Mouse (Mus musculus): ENCODE measurements around the gene Fzr1. TPM values are rescaled to one million over a fixed set of nuclear protein-coding genes. Genes with fewer than 3 reads are reported as not detected.

Fzr1 gene
- polyA plus RNA-seq, 1 experiment from 2014 or later, result 70.0 TPM

DNA sequence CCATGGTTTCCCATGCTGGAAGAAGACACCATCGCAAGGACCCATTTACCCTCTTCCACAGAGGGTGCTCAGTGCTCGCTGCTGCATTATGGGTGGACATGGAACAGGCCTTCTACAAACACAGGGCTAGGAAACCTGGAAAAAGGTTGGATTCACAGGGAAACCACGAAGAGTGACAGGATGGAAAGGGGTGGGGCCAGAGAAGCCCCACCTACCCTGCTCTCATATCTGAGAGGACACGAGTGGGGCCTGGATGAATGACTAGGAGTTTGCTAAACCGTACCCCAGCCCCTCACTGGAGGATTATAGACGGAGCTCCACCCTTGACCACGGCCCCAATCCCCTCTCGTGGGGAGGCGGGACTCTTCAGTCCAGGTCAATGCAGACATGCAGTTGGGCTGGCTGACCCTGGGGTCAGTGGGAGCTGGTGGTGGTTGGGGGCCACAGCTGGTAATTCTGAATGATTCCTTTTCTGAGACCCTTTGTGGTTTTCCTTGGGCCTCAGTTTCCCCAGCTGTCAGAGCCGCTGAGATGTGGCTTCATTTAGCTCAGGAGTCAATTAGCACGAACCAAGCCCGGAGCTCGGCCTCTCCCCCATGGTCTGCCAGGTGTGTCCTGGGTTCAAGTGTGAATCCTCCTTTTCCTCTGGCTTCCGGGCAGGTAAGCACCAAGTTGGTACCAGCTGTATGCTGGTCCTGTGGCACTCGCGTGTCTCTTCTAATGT is 34.4 kb upstream of the Fzr1 start:
- Histone ChIP-seq H3K9ac (ENCODE audit: low read depth, low read length) (0 out of 2 replicates have a peak overlapping the region, but pooled peaks have one; percentile 39), H3K4me1 (ENCODE audit: control insufficient read depth, insufficient read depth, low read length) (peaks cover 99% of the 10 kb centered on the region), H3K36me3 (ENCODE audit: control insufficient read depth, insufficient read depth, low read length) (no peaks in the 10 kb centered on the region), H3K27ac (ENCODE audit: low read depth, low read length) (peak overlapping the region; percentile 82), H3K4me3 (ENCODE audit: low read depth, low read length) (no peak overlapping the region), H3K4me2 (peak overlapping the region; percentile 37; the same call in 1 of the 2 replicates), H3K9me3 (replicated peaks; ENCODE audit: control insufficient read depth, low read length) (no peaks in the 10 kb centered on the region), H3K27me3 (ENCODE audit: control insufficient read depth, insufficient read depth, low read length) (peaks cover 2% of the 10 kb centered on the region)
- ATAC-seq (replicated peaks; ENCODE audit: insufficient number of reproducible peaks, low FRiP score, low TSS enrichment), result no peak
- WGBS (ENCODE audit: insufficient replicate concordance), result 71% methylated on average over 16 of the region's 16 CpGs

GRCm38 (mm10) chr10:81411471-81412400 is 33.4 kb upstream of the Fzr1 start:
- 60% methylated on average over 18 of the region's 18 CpGs for WGBS (ENCODE audit: insufficient replicate concordance)
- H3K4me2 ChIP-seq, result peak overlapping the region; percentile 37; the same call in 1 of the 2 replicates

DNA sequence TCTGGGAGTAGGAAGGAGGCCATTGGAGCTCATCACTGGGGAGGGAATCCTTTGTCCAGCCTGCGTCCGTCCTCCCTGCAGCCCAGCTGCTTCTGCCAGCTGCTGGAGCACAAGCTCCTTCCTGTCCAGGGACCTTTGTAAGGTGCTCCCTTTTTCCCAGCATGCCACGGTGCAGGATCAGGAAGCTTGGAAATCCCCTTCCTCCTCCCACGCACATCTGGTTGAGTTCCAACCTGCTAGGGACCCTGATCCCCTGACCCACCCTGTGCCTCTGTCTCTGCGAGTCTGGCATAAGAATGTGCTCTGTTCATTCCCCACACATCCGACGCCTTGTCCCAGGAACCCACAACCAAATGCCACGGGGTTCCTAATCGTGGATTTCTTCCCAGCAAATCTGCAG is 32.7 kb upstream of the Fzr1 start:
- WGBS (ENCODE audit: insufficient replicate concordance), result 71% methylated on average over 9 of the region's 9 CpGs
- Histone ChIP-seq H3K36me3 (ENCODE audit: control insufficient read depth, insufficient read depth, low read length) (no peaks in the 10 kb centered on the region; the same call in 1 of the 2 replicates), H3K9ac (ENCODE audit: low read depth, low read length) (peak overlapping the region; percentile 50; the same call in 1 of the 2 replicates), H3K9me3 (replicated peaks; ENCODE audit: control insufficient read depth, low read length) (no peaks in the 10 kb centered on the region), H3K4me2 (no peak overlapping the region; the same call in 1 of the 2 replicates), H3K27me3 (ENCODE audit: control insufficient read depth, insufficient read depth, low read length) (no peaks in the 10 kb centered on the region; the same call in 1 of the 2 replicates), H3K4me3 (ENCODE audit: low read depth, low read length) (no peak overlapping the region), H3K27ac (ENCODE audit: low read depth, low read length) (peak overlapping the region; percentile 82; the same call in 1 of the 2 replicates), H3K4me1 (ENCODE audit: control insufficient read depth, insufficient read depth, low read length) (peaks cover 99% of the 10 kb centered on the region)
- ATAC-seq (replicated peaks; ENCODE audit: insufficient number of reproducible peaks, low FRiP score, low TSS enrichment), result no peak

More at GRCm38 (mm10) chr10:81411471-81412400, 33.4 kb upstream of the Fzr1 start:
- Histone ChIP-seq H3K27ac (ENCODE audit: low read depth, low read length) (peak overlapping the region; percentile 82), H3K36me3 (ENCODE audit: control insufficient read depth, insufficient read depth, low read length) (no peaks in the 10 kb centered on the region), H3K4me3 (ENCODE audit: low read depth, low read length) (no peak overlapping the region), H3K9me3 (replicated peaks; ENCODE audit: control insufficient read depth, low read length) (no peaks in the 10 kb centered on the region), H3K27me3 (ENCODE audit: control insufficient read depth, insufficient read depth, low read length) (no peaks in the 10 kb centered on the region; the same call in 1 of the 2 replicates), H3K9ac (ENCODE audit: low read depth, low read length) (no peak overlapping the region; the same call in 1 of the 2 replicates), H3K4me1 (ENCODE audit: control insufficient read depth, insufficient read depth, low read length) (peaks cover 99% of the 10 kb centered on the region)
- no peak for ATAC-seq (replicated peaks; ENCODE audit: insufficient number of reproducible peaks, low FRiP score, low TSS enrichment)

DNA sequence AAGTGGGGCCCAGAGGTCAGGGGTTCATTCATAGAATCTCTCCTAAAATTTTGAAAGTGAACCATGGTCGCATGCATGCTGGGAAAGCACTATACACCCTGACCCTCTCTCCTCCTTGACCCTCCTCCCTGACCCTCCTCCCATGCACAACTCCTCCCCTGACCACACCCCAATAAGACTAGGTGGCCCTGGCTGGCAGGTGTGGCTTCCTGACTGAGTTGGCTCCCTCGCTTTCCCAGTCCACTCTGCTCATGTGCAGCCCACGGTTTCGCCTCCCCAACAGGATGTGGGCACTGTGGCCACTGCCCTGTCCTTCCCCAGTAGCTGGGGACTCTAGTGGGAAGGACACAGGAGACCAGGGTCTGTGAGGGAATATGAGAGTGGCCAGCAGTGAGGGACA is 32.0 kb upstream of the Fzr1 start:
- peaks cover 3% of the 10 kb centered on the region; the same call in 1 of the 2 replicates for H3K36me3 ChIP-seq (ENCODE audit: control insufficient read depth, insufficient read depth, low read length)
- H3K27ac ChIP-seq (ENCODE audit: low read depth, low read length), result peak overlapping the region; percentile 54; the same call in 1 of the 2 replicates
- no peaks in the 10 kb centered on the region; the same call in 1 of the 2 replicates for H3K27me3 ChIP-seq (ENCODE audit: control insufficient read depth, insufficient read depth, low read length)
- H3K9ac ChIP-seq (ENCODE audit: low read depth, low read length), result 0 out of 2 replicates have a peak overlapping the region, but pooled peaks have one; percentile 50
- WGBS (ENCODE audit: insufficient replicate concordance), result 57% methylated on average over 4 of the region's 4 CpGs
- ATAC-seq (replicated peaks; ENCODE audit: insufficient number of reproducible peaks, low FRiP score, low TSS enrichment), result no peak
- H3K9me3 ChIP-seq (replicated peaks; ENCODE audit: control insufficient read depth, low read length), result no peaks in the 10 kb centered on the region
- peaks cover 95% of the 10 kb centered on the region for H3K4me1 ChIP-seq (ENCODE audit: control insufficient read depth, insufficient read depth, low read length)
- peak overlapping the region; percentile 43 for H3K4me2 ChIP-seq
- no peak overlapping the region for H3K4me3 ChIP-seq (ENCODE audit: low read depth, low read length)

GRCm38 (mm10) chr10:81409330-81409729 is 31.0 kb upstream of the Fzr1 start:
- peak overlapping the region; percentile 72 for H3K27ac ChIP-seq (ENCODE audit: low read depth, low read length)
- no peaks in the 10 kb centered on the region for H3K9me3 ChIP-seq (replicated peaks; ENCODE audit: control insufficient read depth, low read length)
- peaks cover 88% of the 10 kb centered on the region for H3K4me1 ChIP-seq (ENCODE audit: control insufficient read depth, insufficient read depth, low read length)
- H3K27me3 ChIP-seq (ENCODE audit: control insufficient read depth, insufficient read depth, low read length), result peaks cover 5% of the 10 kb centered on the region; the same call in 1 of the 2 replicates
- peak overlapping the region; percentile 43 for H3K4me2 ChIP-seq
- 0 out of 2 replicates have a peak, but pooled peaks have one; percentile 7 for ATAC-seq (replicated peaks; ENCODE audit: insufficient number of reproducible peaks, low FRiP score, low TSS enrichment)
- 0 out of 2 replicates have a peak overlapping the region, but pooled peaks have one; percentile 9 for H3K4me3 ChIP-seq (ENCODE audit: low read depth, low read length)
- peaks cover 5% of the 10 kb centered on the region; the same call in 1 of the 2 replicates for H3K36me3 ChIP-seq (ENCODE audit: control insufficient read depth, insufficient read depth, low read length)
- WGBS (ENCODE audit: insufficient replicate concordance), result 15% methylated on average over 8 of the region's 8 CpGs
- peak overlapping the region; percentile 2; the same call in 1 of the 2 replicates for H3K9ac ChIP-seq (ENCODE audit: low read depth, low read length)

- Histone ChIP-seq H3K4me2 (peak overlapping the region; percentile 20), H3K27ac (ENCODE audit: low read depth, low read length) (peak overlapping the region; percentile 72), H3K27me3 (ENCODE audit: control insufficient read depth, insufficient read depth, low read length) (peaks cover 8% of the 10 kb centered on the region; the same call in 1 of the 2 replicates), H3K4me1 (ENCODE audit: control insufficient read depth, insufficient read depth, low read length) (peaks cover 84% of the 10 kb centered on the region), H3K4me3 (ENCODE audit: low read depth, low read length) (0 out of 2 replicates have a peak overlapping the region, but pooled peaks have one; percentile 9), H3K9me3 (replicated peaks; ENCODE audit: control insufficient read depth, low read length) (no peaks in the 10 kb centered on the region), H3K36me3 (ENCODE audit: control insufficient read depth, insufficient read depth, low read length) (peaks cover 5% of the 10 kb centered on the region; the same call in 1 of the 2 replicates), H3K9ac (ENCODE audit: low read depth, low read length) (no peak overlapping the region)
- 12% methylated on average over 9 of the region's 9 CpGs for WGBS (ENCODE audit: insufficient replicate concordance)
- ATAC-seq (replicated peaks; ENCODE audit: insufficient number of reproducible peaks, low FRiP score, low TSS enrichment), result 0 out of 2 replicates have a peak, but pooled peaks have one; percentile 11
Observed at GRCm38 (mm10) chr10:81408871-81409291, 30.6 kb upstream of the Fzr1 start.

- WGBS (ENCODE audit: insufficient replicate concordance), result 36% methylated on average over 13 of the region's 13 CpGs
- peaks cover 81% of the 10 kb centered on the region for H3K4me1 ChIP-seq (ENCODE audit: control insufficient read depth, insufficient read depth, low read length)
- peak overlapping the region; percentile 20 for H3K4me2 ChIP-seq
- 0 out of 2 replicates have a peak overlapping the region, but pooled peaks have one; percentile 16 for H3K9ac ChIP-seq (ENCODE audit: low read depth, low read length)
- H3K27me3 ChIP-seq (ENCODE audit: control insufficient read depth, insufficient read depth, low read length), result peaks cover 11% of the 10 kb centered on the region; the same call in 1 of the 2 replicates
- peaks cover 5% of the 10 kb centered on the region; the same call in 1 of the 2 replicates for H3K36me3 ChIP-seq (ENCODE audit: control insufficient read depth, insufficient read depth, low read length)
- no peak for ATAC-seq (replicated peaks; ENCODE audit: insufficient number of reproducible peaks, low FRiP score, low TSS enrichment)
- H3K4me3 ChIP-seq (ENCODE audit: low read depth, low read length), result no peak overlapping the region
- H3K9me3 ChIP-seq (replicated peaks; ENCODE audit: control insufficient read depth, low read length), result no peaks in the 10 kb centered on the region
- peak overlapping the region; percentile 72 for H3K27ac ChIP-seq (ENCODE audit: low read depth, low read length)
Observed at GRCm38 (mm10) chr10:81408424-81408729, 30.1 kb upstream of the Fzr1 start.
